Mouse (Mus musculus) liver, embryonic 16.5 days (tissue): ENCODE results near the gene Ttl. TPM values are rescaled to one million over a fixed set of nuclear protein-coding genes. Genes with fewer than 3 reads are reported as not detected.

Experiments used
- ATAC-seq: fragments of 200-750 bp; cut with Nextera tagmentation; 2 replicates; pipeline ENCODE4 v1.8.0; 2017; ENCODE audit warnings: low read depth, mild to moderate bottlenecking, moderate number of reproducible peaks, moderate library complexity
- H3K27ac ChIP-seq: fragments of 300-500 bp; sonication (generic); 2 replicates; pipeline ENCODE4 v1.5.1; 2014; ENCODE audit warnings: mild to moderate bottlenecking, low read length
- H3K27me3 ChIP-seq: fragments of 300-500 bp; sonication (generic); 2 replicates; pipeline ENCODE4 v1.6.1; 2014; ENCODE audit warnings: low read depth, low read length, mixed read lengths; ENCODE audit not compliant: control insufficient read depth, insufficient read depth
- H3K36me3 ChIP-seq: fragments of 300-500 bp; sonication (generic); 2 replicates; pipeline ENCODE4 v1.6.1; 2014; ENCODE audit warnings: mild to moderate bottlenecking; ENCODE audit not compliant: control insufficient read depth, insufficient read depth
- H3K4me1 ChIP-seq: fragments of 300-500 bp; sonication (generic); 2 replicates; pipeline ENCODE4 v1.6.1; 2014; ENCODE audit warnings: low read depth, low read length, mixed read lengths; ENCODE audit not compliant: control insufficient read depth
- H3K4me2 ChIP-seq: fragments of 300-500 bp; sonication (generic); 2 replicates; pipeline ENCODE4 v1.6.1; 2014; ENCODE audit warnings: low read depth, low read length, mixed read lengths
- H3K4me3 ChIP-seq: fragments of 300-500 bp; sonication (generic); 2 replicates; pipeline ENCODE4 v1.5.1; 2014; ENCODE audit warnings: low read depth, mild to moderate bottlenecking, low read length
- H3K9ac ChIP-seq: fragments of 300-500 bp; sonication (generic); 2 replicates; pipeline ENCODE4 v1.6.1; 2014; ENCODE audit warnings: low read depth, low read length
- H3K9me3 ChIP-seq: fragments of 300-500 bp; sonication (generic); replicated peaks from 2 replicates; pipeline ENCODE4 v1.6.1; 2016; ENCODE audit warnings: low read length; ENCODE audit not compliant: control insufficient read depth
- WGBS: fragments of 180-500 bp; shearing (Covaris S2); extraction: QIAGEN DNeasy Blood & Tissue Kit; methylation state at CpG from one replicate; pipeline ENCODE4 v1.1.7; 2014; ENCODE audit not compliant: insufficient replicate concordance; 5-methylcytosine and 5-hydroxymethylcytosine counted together
- polyA plus RNA-seq: library from polyadenylated mRNA; unstranded; fragments of >200 nt; fragmentation: Nextera tagmentation; extraction: Ambion mirVana; gene quantifications from 2 replicates; pipeline ENCODE4 v1.2.1, GENCODE M21; 2015

Gene Ttl
- polyA plus RNA-seq, 1 experiment from 2014 or later, result 1.8 TPM

DNA sequence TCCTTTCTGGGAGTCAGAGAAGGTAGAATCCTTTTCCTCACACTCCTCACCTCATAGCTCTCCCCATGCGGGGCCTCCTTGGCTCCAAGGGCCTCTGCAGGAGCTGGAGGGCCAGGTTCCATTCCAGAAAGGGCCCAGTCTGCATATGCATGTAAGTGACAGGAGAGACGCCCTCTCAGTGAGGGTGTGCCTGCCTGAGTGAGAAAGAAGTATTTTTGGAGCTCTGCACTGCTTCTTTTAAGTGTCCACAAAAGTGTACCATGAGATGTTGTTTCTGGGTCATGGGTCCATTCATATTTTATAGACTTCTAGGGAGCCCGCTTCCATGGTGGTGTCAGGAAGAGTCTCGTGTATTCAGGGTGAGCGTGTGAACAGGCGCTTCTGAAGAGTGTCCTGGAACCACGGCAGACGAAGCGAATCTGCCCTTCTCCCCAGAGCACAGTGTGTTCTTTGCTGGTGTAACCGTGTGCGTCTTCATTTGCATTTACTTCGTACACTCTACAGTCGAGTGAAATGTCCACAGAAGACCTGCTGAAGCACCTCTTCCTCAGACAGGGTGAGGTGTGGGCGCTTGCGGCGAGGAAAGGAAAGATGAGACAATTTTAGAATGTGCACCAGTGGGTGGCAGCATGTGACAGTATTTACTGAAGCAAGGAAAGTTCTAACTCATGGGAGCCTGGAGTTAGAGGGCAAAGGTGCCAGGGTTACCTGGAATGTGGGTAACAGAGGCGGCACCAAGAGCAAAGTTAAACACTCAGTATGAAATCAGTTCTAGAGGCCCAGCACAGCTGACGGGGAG lies 28.4 kb downstream of the Ttl start:
- H3K9me3 ChIP-seq, result no peaks in the 10 kb centered on the region
- no peak overlapping the region for H3K27ac ChIP-seq
- H3K27me3 ChIP-seq, result no peaks in the 10 kb centered on the region
- H3K4me1 ChIP-seq, result no peaks in the 10 kb centered on the region
- no peak overlapping the region for H3K9ac ChIP-seq
- H3K36me3 ChIP-seq, result no peaks in the 10 kb centered on the region
- ATAC-seq, result no peak
- WGBS, result 77% methylated on average over 18 of the region's 18 CpGs
- no peak overlapping the region for H3K4me2 ChIP-seq
- H3K4me3 ChIP-seq, result no peak overlapping the region

DNA sequence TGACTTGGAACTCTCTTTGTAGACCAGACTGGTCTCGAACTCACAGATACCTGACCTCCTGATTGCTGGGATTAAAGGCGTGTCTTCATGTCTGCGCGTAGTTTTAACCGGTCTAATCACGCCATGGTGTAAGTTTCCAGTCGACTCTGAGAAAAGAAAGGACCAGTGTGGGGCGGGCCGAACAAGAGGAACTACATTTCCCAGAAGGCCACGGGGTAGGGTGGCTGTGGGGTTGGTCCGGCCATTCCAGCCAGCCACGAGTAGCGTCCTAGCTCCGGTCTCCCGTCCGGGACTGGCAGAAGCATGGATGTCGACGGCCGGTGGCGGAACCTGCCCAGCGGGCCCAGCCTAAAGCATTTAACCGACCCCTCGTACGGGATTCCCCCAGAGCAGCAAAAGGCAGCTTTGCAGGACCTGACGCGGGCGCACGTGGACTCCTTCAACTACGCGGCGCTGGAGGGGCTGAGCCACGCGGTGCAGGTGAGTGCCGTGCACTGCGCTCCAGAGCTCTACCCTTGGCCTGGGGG lies 35.1 kb downstream of the Ttl start, which contains the start of gene Polr1b:
Gene Polr1b (plus strand): TSS at position 212 of the 527 bp plus-strand sequence.
- Histone ChIP-seq H3K9ac (peak within 1 kb of the TSS; percentile 72), H3K36me3 (peaks cover 8% of the 10 kb centered on the region; the same call in 1 of the 2 replicates), H3K4me3 (peak within 1 kb of the TSS; percentile 84), H3K4me2 (peak within 1 kb of the TSS; percentile 95), H3K9me3 (no peaks in the 10 kb centered on the region), H3K4me1 (peaks cover 9% of the 10 kb centered on the region), H3K27ac (peak within 1 kb of the TSS; percentile 17; the same call in 1 of the 2 replicates), H3K27me3 (no peaks in the 10 kb centered on the region)
- peak; percentile 99 for ATAC-seq
- WGBS, result under 1% methylated on average over 35 of the region's 35 CpGs

- Histone ChIP-seq H3K36me3 (peaks cover 46% of the 10 kb centered on the region), H3K4me2 (no peak overlapping the region), H3K4me3 (no peak overlapping the region), H3K27ac (no peak overlapping the region), H3K4me1 (no peaks in the 10 kb centered on the region), H3K27me3 (no peaks in the 10 kb centered on the region), H3K9me3 (no peaks in the 10 kb centered on the region), H3K9ac (no peak overlapping the region)
- no peak for ATAC-seq
- WGBS, result 81% methylated on average over 5 of the region's 5 CpGs
Observed at GRCm38 (mm10) chr2:129112924-129113323, 47.2 kb downstream of the Ttl start.

GRCm38 (mm10) chr2:129115706-129116367 lies 50.1 kb downstream of the Ttl start:
- Histone ChIP-seq H3K4me2 (no peak overlapping the region), H3K36me3 (peaks cover 48% of the 10 kb centered on the region), H3K27ac (no peak overlapping the region), H3K9me3 (no peaks in the 10 kb centered on the region), H3K9ac (no peak overlapping the region), H3K4me1 (no peaks in the 10 kb centered on the region), H3K4me3 (no peak overlapping the region), H3K27me3 (no peaks in the 10 kb centered on the region)
- ATAC-seq, result no peak
- 78% methylated on average over 9 of the region's 9 CpGs for WGBS

DNA sequence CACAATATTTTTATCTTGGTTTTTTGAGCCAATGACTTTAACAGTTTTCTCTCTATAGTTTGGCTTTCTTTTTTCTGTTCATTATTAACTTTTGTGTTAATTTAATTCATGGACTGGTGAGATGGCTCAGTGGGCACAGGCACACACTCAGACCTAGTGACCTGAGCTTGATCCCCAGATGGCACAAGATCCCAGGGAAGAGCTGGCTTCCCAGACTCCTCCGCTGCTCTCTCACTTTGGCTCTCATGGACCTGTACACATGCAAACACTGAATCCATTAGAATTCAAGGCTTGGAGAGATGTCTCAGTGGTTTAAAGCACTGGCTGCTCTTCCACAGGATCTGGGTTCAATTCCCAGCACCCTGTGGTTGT lies 50.6 kb downstream of the Ttl start:
- no peak for ATAC-seq
- no peaks in the 10 kb centered on the region for H3K4me1 ChIP-seq
- WGBS, result 95% methylated on average over 1 of the region's 1 CpGs
- H3K27me3 ChIP-seq, result no peaks in the 10 kb centered on the region
- H3K27ac ChIP-seq, result no peak overlapping the region
- H3K4me3 ChIP-seq, result no peak overlapping the region
- peaks cover 52% of the 10 kb centered on the region for H3K36me3 ChIP-seq
- H3K4me2 ChIP-seq, result no peak overlapping the region
- no peaks in the 10 kb centered on the region for H3K9me3 ChIP-seq
- no peak overlapping the region for H3K9ac ChIP-seq

- Histone ChIP-seq H3K9ac (no peak overlapping the region), H3K4me2 (no peak overlapping the region), H3K4me1 (no peaks in the 10 kb centered on the region), H3K27me3 (no peaks in the 10 kb centered on the region), H3K9me3 (no peaks in the 10 kb centered on the region), H3K4me3 (no peak overlapping the region), H3K27ac (no peak overlapping the region), H3K36me3 (peaks cover 56% of the 10 kb centered on the region)
- 87% methylated on average over 12 of the region's 12 CpGs for WGBS
- ATAC-seq, result no peak
Observed at GRCm38 (mm10) chr2:129118061-129118460, 52.3 kb downstream of the Ttl start.

DNA sequence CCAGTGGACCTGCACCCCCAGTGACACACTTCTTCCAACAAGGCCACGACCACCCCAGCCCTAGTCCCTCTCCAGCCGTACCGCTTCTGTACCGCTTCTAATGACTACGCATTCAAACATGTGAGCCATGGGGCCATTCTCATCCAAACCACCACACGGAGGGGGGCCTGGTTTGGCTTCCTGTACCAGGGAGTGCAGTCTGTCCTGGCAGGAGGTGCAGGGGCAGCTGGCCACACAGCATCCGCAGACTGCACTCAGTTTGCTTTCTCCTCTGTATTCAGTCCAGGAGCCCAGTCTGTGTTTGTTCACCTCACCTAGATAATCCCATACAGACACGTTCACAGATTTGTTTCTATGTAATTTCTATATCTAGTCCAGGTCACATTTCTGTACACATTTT lies 56.2 kb downstream of the Ttl start:
- Histone ChIP-seq H3K9ac (no peak overlapping the region), H3K9me3 (no peaks in the 10 kb centered on the region), H3K36me3 (peaks cover 55% of the 10 kb centered on the region), H3K4me2 (no peak overlapping the region), H3K4me3 (no peak overlapping the region), H3K27me3 (no peaks in the 10 kb centered on the region), H3K27ac (no peak overlapping the region), H3K4me1 (no peaks in the 10 kb centered on the region)
- no peak for ATAC-seq
- 85% methylated on average over 8 of the region's 8 CpGs for WGBS

DNA sequence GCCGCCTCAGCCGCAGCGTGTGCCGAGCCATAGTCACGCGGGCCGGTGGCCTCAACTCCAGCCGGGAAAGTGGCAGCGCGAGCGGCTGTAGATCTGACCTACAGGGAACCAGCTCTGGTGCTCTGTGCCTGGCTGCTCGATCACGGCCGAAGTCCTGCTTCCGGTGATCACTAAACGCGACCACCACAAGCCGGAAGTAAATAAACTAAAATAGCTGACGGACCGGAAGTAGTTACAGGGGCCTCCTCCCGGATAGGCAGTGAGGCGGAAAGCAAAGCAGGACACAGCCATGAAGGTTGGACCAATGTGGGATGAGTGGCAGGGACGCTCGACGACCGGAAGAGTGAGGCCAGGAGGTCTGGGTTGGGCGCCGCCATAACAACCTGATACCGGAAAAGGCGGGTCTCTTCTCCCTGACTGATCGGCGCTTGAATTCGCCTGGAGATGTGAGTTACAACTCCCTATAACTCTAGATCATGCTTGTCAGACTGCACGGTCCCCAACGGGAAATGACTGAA lies 63.7 kb downstream of the Ttl start, which contains the start of gene Chchd5:
Gene Chchd5 (plus strand): TSS at position 289 of the 518 bp plus-strand sequence.
- peak within 1 kb of the TSS; percentile 76 for H3K9ac ChIP-seq
- no peaks in the 10 kb centered on the region for H3K27me3 ChIP-seq
- peak within 1 kb of the TSS; percentile 89 for H3K4me2 ChIP-seq
- H3K4me1 ChIP-seq, result peaks cover 20% of the 10 kb centered on the region
- H3K9me3 ChIP-seq, result no peaks in the 10 kb centered on the region
- H3K36me3 ChIP-seq, result peaks cover 25% of the 10 kb centered on the region
- peak within 1 kb of the TSS; percentile 80 for H3K4me3 ChIP-seq
- under 1% methylated on average over 35 of the region's 35 CpGs for WGBS
- peak; percentile 100 for ATAC-seq
- H3K27ac ChIP-seq, result peak within 1 kb of the TSS; percentile 90
